Mouse (Mus musculus) kidney, adult 8-10 months (tissue): Measurements from ENCODE around the gene 4930556J24Rik.
A peak's percentile ranks its signal among the peaks of the same experiment; 100 is the strongest.
"Not testable (repeated sequence)": the region's sequence is repeated elsewhere in the genome, so short reads cannot be mapped to it uniquely, and the experiment has no call there.

Experiments
- DNase-seq, 2 experiments: peaks; one replicate each; pipeline ENCODE4 v3.0.0; 2022

4930556J24Rik gene

DNA sequence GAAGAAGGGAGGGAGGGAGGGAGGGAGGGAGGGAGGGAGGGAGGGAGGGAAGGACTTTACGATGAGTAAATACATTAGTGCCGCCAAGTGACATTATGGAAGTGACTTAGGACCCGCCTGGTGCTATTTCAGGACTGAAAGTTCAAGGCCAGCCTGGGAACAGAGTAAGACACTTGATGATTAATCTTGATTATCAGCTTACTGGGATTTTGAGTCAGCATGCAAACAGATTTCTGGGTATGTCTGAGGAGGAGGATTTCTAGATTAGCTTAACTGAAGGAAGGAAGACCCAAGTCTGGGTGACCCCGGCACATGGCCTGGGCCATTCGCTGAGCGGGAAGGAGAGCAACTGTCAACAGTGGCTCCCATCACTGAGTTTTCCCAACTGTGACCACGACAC lies 56.1 kb downstream of the 4930556J24Rik start:
- DNase-seq: no peak

DNA sequence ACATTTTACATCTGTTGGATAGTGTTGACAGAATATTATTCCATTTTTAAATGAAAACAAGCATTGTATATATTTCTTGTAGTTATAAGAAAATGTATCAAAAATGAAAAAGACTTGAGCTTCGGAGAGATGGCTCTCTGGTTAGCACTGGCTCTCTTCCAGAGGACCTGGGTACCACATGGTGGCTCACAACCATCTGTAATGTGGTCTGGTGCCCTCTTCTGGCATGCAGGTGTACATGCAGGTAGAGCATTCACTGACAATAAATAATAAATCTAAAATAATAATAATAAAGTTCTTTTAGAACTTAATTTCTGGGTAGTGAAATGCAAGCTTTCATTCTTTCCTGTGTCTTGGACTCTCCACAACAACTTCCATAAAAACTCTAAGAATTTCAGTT lies 57.8 kb downstream of the 4930556J24Rik start:
- no peak for DNase-seq

DNA sequence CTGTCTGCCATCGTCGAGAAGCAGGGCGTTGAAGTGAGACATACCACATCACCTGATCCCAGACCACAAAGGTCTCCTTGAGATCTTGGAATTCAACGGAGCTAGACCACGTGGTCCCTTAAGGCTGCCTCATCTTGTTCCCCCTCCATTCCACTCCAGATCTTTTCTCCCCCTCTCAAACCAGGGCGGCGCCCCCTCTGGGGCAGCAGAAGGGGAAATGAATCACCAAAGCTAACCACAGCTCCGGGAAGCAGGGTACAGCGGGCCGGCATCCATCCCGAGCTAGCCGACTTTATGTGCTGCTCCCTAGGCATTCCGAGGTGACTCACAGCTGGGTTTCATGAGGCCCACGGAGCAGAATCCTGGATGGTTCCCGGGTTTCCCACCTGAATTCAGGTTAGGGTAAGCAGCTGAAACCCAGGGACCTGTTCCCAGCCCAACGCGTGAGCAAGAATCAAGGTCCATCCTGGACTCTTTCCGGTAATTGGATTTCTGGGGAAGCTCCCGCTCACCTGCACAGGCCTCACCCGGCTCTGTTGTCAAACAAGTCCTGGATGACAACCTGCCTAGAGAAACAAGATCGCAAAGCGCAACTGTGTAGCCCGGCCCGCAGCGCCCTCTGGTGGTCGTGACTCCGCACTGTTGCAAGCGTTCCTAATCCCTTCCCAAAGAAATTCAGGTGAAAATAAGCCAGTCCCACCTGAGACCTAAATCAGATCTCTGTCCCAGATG lies 62.3 kb downstream of the 4930556J24Rik start, which contains the start of gene Slc35e4:
TSS of gene Slc35e4 (minus strand) at position 556 of the 732 bp plus-strand sequence.
- DNase-seq: peak; percentile 73 to 84

DNA sequence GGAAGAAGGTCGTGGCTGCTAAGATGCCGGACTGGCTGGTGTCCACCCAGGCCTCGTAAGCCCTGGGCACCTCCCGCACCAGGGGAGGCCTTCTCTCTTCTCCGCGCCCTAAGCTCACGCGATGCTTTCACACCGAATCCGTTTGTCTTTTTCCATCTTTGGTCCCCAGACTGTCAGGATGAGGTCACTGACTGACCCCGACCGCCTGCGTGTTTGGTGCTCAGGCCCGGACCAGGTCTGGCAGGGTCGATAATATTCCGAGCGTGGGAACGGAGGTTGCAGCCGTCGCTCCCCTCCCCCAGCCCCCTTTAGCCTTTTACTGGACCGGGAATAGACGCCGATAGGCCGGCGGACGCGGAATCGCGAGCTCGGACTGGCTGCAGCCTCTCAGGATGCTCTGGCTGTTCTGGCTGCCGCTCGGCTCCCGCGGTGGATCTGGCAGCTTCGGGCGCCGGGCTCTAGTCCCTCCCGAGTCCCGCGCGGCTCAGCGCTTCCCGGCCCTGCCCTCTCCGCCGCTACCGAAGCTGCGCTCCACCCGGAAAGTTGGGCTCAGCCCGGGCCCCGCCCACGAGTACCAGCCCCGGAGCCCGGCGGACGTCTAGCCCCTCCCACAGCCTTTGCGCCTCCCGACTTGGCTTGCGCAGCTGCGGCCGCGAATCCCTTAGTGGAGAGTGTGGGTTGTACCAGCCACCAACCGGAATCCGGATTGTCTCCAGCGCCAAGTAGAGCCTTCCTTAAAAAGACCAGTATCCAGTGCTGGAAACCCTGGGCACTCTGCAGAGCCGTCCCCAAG lies 63.1 kb downstream of the 4930556J24Rik start:
- peak; percentile 95 to 96 for DNase-seq

DNA sequence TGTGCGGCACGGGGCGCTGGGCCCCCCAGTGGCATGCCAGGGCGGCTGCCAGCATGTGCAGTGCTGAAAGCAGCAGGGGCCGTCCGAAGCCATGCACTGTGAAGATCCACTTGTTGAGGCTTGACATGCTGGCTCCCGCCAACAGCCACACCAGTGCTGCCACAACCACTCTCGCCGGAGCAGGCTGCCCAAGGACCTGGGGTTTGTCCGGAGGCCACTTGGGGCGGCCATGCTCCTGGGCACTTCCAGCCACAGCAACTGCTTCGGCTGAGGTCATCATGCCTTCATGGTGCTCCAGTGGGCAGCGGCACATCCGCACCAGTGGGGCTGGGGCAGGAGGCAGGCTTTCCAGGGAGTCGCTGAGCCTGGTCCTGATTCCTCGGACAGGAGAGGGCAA lies 63.7 kb downstream of the 4930556J24Rik start:
- peak; percentile 29 to 38 for DNase-seq

GRCm38 (mm10) chr11:3912100-3912874 lies 64.3 kb downstream of the 4930556J24Rik start:
- DNase-seq: no peak

DNA sequence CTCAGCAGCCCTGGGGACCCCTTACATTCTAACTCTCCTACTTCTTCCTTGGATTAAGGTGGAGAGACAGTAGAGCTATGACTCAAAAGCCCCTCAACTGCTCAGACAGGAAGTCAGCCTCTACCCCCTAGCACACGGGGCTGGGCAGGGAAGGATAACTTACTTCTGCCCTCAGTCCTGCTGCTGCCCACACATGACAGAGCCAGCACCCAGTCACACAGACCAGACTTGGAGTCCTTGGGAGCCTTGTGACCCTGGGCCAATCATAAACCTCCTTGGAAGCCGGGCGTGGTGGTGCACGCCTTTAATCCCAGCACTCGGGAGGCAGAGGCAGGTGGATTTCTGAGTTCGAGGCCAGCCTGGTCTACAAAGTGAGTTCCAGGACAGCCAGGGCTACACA lies 65.1 kb downstream of the 4930556J24Rik start:
- not testable (repeated sequence) for DNase-seq

- no peak for DNase-seq
These were observed 65.9 kb downstream of the 4930556J24Rik start for GRCm38 (mm10) chr11:3910513-3911310.

GRCm38 (mm10) chr11:3909236-3909635 lies 67.3 kb downstream of the 4930556J24Rik start:
- no peak for DNase-seq

DNA sequence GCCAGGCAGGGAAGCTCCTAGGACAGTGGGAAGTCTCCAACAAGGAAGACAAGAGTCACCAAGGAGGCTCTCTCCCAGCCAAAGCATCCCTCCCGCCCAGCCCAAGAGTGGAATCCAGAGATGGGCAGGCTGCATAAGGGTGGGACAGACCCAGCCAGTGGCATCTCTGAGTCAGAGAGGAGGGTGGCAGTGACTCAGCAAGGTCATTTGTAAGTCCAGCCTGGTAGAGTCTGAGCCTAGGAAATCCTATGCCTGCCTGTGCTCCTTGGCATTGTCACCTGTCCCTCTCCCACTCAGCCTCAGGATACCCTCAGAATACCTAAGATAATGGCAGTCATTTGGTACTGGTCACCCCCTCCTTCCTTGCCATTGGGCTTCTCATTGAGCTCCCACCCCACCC lies 71.1 kb downstream of the 4930556J24Rik start:
- no peak for DNase-seq

- no peak for DNase-seq
These were observed 71.9 kb downstream of the 4930556J24Rik start for GRCm38 (mm10) chr11:3904673-3905072.

GRCm38 (mm10) chr11:3903046-3903445 lies 73.5 kb downstream of the 4930556J24Rik start:
- peak; percentile 95 to 96 for DNase-seq

- DNase-seq: no peak
These were observed 74.1 kb downstream of the 4930556J24Rik start for GRCm38 (mm10) chr11:3902516-3902915.

DNA sequence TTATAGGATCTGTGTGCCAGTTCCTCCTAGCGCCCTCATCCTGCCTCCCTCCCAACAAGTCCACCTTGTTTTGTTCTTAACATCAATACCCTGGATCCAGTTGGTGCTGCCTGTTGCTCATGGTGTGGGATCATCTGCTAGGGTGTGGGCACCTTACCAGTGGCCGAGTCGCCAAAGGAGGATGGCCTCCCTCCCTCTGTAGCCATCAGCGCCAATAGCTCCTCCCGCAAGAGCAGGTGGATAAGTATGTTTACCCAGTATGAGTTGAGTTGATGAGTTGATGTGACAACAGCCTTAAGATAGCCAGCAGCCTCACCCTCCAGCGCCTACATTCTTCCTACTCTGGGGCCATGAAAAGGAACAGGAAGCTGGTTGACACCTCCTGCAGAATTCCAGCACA lies 76.3 kb downstream of the 4930556J24Rik start:
- DNase-seq: no peak

DNA sequence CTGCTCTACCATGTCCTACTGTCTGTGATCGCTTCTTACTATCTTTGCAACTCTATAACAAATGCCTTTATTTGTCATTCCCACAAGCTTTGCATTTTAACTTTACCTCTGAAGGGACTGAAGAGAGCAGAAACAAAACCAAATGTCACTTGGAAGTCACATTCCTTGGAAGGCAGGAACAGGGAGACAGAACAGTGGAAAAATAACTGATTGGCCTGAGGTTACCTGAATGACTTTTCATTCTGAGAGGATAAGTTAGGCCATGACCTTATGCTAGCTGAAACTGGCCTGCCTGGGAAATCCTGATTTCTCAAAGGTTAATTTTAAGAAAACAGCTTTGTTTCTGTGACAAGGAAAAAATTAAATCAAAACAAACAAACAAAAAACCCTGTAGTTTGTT lies 80.6 kb downstream of the 4930556J24Rik start:
- peak in 1 of 2 experiments; percentile 54 for DNase-seq

DNA sequence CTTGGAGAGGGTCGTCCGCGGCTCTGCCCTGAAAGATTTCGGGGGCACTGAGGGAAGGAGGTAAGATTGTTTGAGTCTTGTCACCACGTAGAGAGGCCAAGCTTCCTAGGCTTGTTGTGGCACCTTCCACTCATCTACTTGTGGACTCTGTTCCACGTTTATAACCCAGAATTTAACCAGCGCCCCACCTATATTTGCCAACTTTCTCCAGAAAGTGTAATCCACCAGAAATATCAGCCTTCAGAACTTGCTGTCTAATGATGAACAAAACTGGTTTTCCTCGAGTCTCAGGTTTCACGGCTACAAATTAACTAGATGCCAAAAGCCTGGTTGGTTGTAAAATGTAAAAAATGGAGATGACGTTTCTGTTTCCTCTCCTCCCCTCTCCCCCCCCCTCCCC lies 81.1 kb downstream of the 4930556J24Rik start:
- peak; percentile 40 to 53 for DNase-seq

DNA sequence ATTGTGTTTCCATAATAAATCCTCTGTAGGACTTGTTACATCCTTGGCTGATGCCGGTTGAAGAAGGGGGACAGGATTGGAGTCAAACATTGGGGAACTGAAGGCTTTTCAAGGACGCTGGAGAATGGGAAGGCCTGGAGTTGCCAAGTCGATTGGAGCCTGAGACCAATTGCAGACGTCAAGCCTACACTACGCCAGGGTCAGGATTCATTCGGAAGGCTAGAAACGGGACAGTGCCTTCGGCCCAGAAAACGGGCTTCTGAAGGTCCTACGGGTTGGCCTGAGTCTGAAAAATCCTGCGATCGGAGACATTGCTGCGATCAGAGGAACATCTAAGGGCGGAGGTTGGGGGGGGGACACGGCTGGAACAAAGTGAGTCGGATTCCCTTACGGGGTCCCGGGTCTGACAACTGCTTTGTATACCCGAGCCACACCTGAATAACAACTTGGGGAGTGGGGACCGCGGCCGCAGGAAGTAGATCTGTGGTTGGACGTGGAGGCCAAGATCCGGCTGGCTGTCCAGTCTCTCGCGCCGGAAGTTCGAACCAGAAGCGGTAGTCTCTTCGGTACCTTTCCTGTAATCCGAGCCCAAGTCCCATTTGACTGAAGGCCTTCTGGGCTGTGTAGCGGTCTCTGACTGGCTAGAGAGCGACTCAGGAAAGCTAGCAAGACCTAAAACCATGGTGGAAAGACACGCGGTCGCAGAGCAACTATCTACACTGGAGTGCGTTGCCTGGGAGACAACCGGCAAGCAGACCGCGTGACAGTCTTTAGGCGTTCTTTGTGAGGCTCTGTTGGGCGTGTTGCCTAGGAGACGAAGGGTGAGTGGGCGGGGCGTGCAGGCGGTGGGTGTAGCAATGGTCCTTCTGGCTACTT lies 81.9 kb downstream of the 4930556J24Rik start, which contains the start of the genes 4921536K21Rik and Dusp18:
TSS of gene 4921536K21Rik (minus strand) at position 693 of the 876 bp plus-strand sequence.
TSS of gene Dusp18 (plus strand) at position 835 of the 876 bp plus-strand sequence.
- DNase-seq: peak; percentile 94 to 95

- DNase-seq: no peak
These were observed 82.6 kb downstream of the 4930556J24Rik start for GRCm38 (mm10) chr11:3893970-3894369.
